Mouse (Mus musculus): ENCODE measurements around the gene Gm884.

Gene Gm884

GRCm38 (mm10) chr11:103621040-103621439, at the start of gene Gm884:
Gene Gm884, minus strand, starts transcription at chr11:103621140.
- DNase-seq: no peak

- DNase-seq: no peak
Observed at GRCm38 (mm10) chr11:103666907-103667426, 46.0 kb upstream of the Gm884 start.

GRCm38 (mm10) chr11:103666181-103666906, 45.4 kb upstream of the Gm884 start:
- DNase-seq: peak; percentile 76 to 85

GRCm38 (mm10) chr11:103665695-103666094, 44.8 kb upstream of the Gm884 start:
- DNase-seq: no peak

GRCm38 (mm10) chr11:103663119-103663518, 42.2 kb upstream of the Gm884 start:
- DNase-seq: no peak

GRCm38 (mm10) chr11:103662546-103662945, 41.6 kb upstream of the Gm884 start:
- no peak for DNase-seq

- DNase-seq: peak; percentile 52 to 65
Observed at GRCm38 (mm10) chr11:103661863-103662262, 40.9 kb upstream of the Gm884 start.

- peak; percentile 61 to 73 for DNase-seq
Observed at GRCm38 (mm10) chr11:103658189-103658588, 37.2 kb upstream of the Gm884 start.

- DNase-seq: no peak
Observed at GRCm38 (mm10) chr11:103656520-103656919, 35.6 kb upstream of the Gm884 start.

- no peak for DNase-seq
Observed at GRCm38 (mm10) chr11:103653359-103653965, 32.5 kb upstream of the Gm884 start.

- DNase-seq: no peak
Observed at GRCm38 (mm10) chr11:103651426-103651825, 30.5 kb upstream of the Gm884 start.

GRCm38 (mm10) chr11:103649983-103650493, 29.1 kb upstream of the Gm884 start:
- no peak for DNase-seq

GRCm38 (mm10) chr11:103649301-103649982, 28.5 kb upstream of the Gm884 start, which contains the start of gene Rprml:
Gene Rprml, plus strand, starts transcription at chr11:103649570.
- DNase-seq: peak in 1 of 2 experiments; percentile 29

- DNase-seq: no peak
Observed at GRCm38 (mm10) chr11:103648656-103649055, 27.7 kb upstream of the Gm884 start.

GRCm38 (mm10) chr11:103647921-103648620, 27.1 kb upstream of the Gm884 start:
- DNase-seq: no peak

- no peak for DNase-seq
Observed at GRCm38 (mm10) chr11:103646301-103646700, 25.4 kb upstream of the Gm884 start.

GRCm38 (mm10) chr11:103645731-103646130, 24.8 kb upstream of the Gm884 start:
- DNase-seq: peak; percentile 35 to 42

- DNase-seq: no peak
Observed at GRCm38 (mm10) chr11:103643211-103643610, 22.3 kb upstream of the Gm884 start.

GRCm38 (mm10) chr11:103639407-103639946, 18.5 kb upstream of the Gm884 start:
- DNase-seq: peak; percentile 79 to 80

- DNase-seq: no peak
Observed at GRCm38 (mm10) chr11:103638790-103639189, 17.9 kb upstream of the Gm884 start, which contains the start of gene Lyzl6. Gene Lyzl6, minus strand, starts transcription at chr11:103638890.

GRCm38 (mm10) chr11:103636261-103636660, 15.3 kb upstream of the Gm884 start:
- DNase-seq: no peak

GRCm38 (mm10) chr11:103635481-103635880, 14.5 kb upstream of the Gm884 start:
- no peak for DNase-seq

Measured in cerebellum, postnatal 14 days (tissue).